Mouse (Mus musculus) embryonic fibroblast, embryonic 13.5 days (primary cell): ENCODE measurements around the gene Iars2.

Source experiments
- CTCF ChIP-seq: IDR thresholded peaks from 2 replicates; pipeline ENCODE4 v1.5.1; 2011; ENCODE audit warnings: mild to moderate bottlenecking, control low read depth, low read length, moderate library complexity, borderline replicate concordance; ENCODE audit not compliant: insufficient read depth
- POLR2A ChIP-seq: IDR thresholded peaks from 2 replicates; pipeline ENCODE4 v1.6.1; 2011; ENCODE audit warnings: low read depth, mild to moderate bottlenecking, control low read depth, low read length, moderate library complexity

GRCm38 (mm10) chr1:185369979-185370378 lies 40.8 kb upstream of the Iars2 start:
- no peak for TF ChIP-seq CTCF
- TF ChIP-seq POLR2A = no peak
